Mouse (Mus musculus) bone marrow macrophage, adult 2 months (primary cell): ENCODE data around the gene Coq10b.

Source experiments
- CTCF ChIP-seq: IDR thresholded peaks from 2 replicates; pipeline ENCODE4 v1.5.1; 2012; ENCODE audit warnings: low read depth, mild to moderate bottlenecking, low read length, moderate library complexity
- POLR2A ChIP-seq: IDR thresholded peaks from 2 replicates; pipeline ENCODE4 v1.6.1; 2012; ENCODE audit warnings: mild to moderate bottlenecking, low read depth, low read length, borderline replicate concordance

DNA sequence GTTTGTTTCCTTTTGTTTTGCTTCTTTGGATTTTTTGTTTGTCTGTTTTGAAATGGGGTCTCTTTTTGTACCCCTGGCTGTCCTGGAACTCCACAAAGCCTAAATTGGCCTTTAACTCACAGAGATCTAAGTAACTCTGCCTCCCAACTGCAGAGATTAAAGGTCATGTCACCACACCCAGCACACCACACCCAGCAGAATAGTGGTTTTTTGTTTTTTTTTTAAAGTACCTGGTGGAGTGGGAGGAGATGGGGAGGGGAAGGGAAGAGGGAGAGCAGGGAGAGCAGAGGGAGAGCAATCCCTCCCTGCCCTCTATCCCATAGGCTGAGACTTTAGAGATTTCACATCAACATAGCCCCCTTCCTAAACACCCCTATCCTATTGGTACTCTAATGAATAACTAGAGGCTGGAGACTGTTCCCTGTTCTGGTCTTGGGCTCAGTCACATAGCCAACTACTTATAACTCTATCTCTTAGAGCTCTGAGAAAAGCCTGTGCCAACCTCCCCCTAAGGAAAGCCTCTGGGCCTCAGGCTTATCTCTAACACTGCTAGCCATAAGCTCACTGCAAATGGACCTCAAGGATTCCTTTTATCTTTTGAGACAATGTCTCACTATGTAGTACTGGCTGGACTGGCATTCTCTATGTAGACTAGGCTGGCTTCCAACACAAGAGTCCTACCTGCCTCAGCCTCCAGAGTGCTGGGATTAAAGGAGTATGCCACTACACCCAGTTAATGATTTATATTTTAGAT, 21.4 kb upstream of the Coq10b start:
- no peak for TF ChIP-seq POLR2A
- TF ChIP-seq CTCF, result no peak
